Comparison of ENCODE assay signal across 9 mouse cellular contexts in genomic region chr10:117455595-117456302, GRCm38 (mm10).
DNase-seq lines count a peak whose midpoint lies in the region; ATAC-seq lines count a peak whose summit lies in the region.
"Had no signal": no experiment of that assay in that cellular context is flagged by ENCODE, and none has a peak within 500 bp of the region (broad histone marks: within the 10 kb centered on the region; RNA-seq: fewer than 3 reads in every experiment).

No protein-coding gene starts in this region.

- no peak overlapping the region for H3K4me3 ChIP-seq in kidney, embryonic 14.5 days (ENCODE audit: low read length)
- H3K4me3 ChIP-seq in lung, embryonic 15.5 days: no peak overlapping the region
- H3K4me3 ChIP-seq: heart, embryonic 13.5 days had no signal

- 0 out of 2 replicates have a peak, but pooled peaks have one; percentile 49 for ATAC-seq in erythroid progenitor cell, adult 5-6 weeks (replicated peaks; ENCODE audit: low FRiP score, poor library complexity, severe bottlenecking)
- ATAC-seq in kidney, embryonic 14.5 days (ENCODE audit: low FRiP score, low TSS enrichment): 0 out of 2 replicates have a peak, but pooled peaks have one; percentile 65
- ATAC-seq in lung, embryonic 15.5 days (ENCODE audit: borderline replicate concordance, extremely low read depth, low FRiP score, low TSS enrichment): peak; percentile 80

- no peaks in the 10 kb centered on the region for H3K27me3 ChIP-seq in kidney, embryonic 14.5 days (ENCODE audit: control insufficient read depth, insufficient read depth, low read length)
- H3K27me3 ChIP-seq in lung, embryonic 15.5 days: no peaks in the 10 kb centered on the region

- H3K4me1 ChIP-seq in kidney, embryonic 14.5 days (ENCODE audit: control insufficient read depth, insufficient read depth, low read length): no peaks in the 10 kb centered on the region
- peaks cover 23% of the 10 kb centered on the region for H3K4me1 ChIP-seq in lung, embryonic 15.5 days

- H3K4me2 ChIP-seq in kidney, embryonic 14.5 days (replicated peaks; ENCODE audit: low read depth, low read length): no peak overlapping the region
- H3K4me2 ChIP-seq in lung, embryonic 15.5 days: no peak overlapping the region
- H3K4me2 ChIP-seq: heart, embryonic 13.5 days had no signal

- no peaks in the 10 kb centered on the region for H3K36me3 ChIP-seq in kidney, embryonic 14.5 days (ENCODE audit: control insufficient read depth, insufficient read depth, low read length)
- no peaks in the 10 kb centered on the region for H3K36me3 ChIP-seq in lung, embryonic 15.5 days
- H3K36me3 ChIP-seq: heart, embryonic 13.5 days had no signal

- H3K9me3 ChIP-seq in kidney, embryonic 14.5 days (ENCODE audit: control insufficient read depth, low read length): no peaks in the 10 kb centered on the region
- no peaks in the 10 kb centered on the region for H3K9me3 ChIP-seq in lung, embryonic 15.5 days
- H3K9me3 ChIP-seq: heart, embryonic 13.5 days had no signal

- peak; percentile 21 for DNase-seq in cerebellum, adult 9-10 months
- no peak for DNase-seq in cerebellum, adult 8-10 months
- peak; percentile 62 for DNase-seq in urinary bladder, postnatal 14 days (ENCODE audit: low spot score)
- DNase-seq in urinary bladder, postnatal 10 days (ENCODE audit: low spot score): no peak
- peak; percentile 49 to 66 for DNase-seq in spleen, postnatal 36 days (ENCODE audit: low spot score in 2 of 2)

- no peak overlapping the region for H3K9ac ChIP-seq in kidney, embryonic 14.5 days (ENCODE audit: low read depth, low read length)
- no peak overlapping the region for H3K9ac ChIP-seq in lung, embryonic 15.5 days
- H3K9ac ChIP-seq: heart, embryonic 13.5 days had no signal

- no peak overlapping the region for H3K27ac ChIP-seq in kidney, embryonic 14.5 days (ENCODE audit: low read depth, low read length)
- H3K27ac ChIP-seq in lung, embryonic 15.5 days: peak overlapping the region; percentile 89
- H3K27ac ChIP-seq: heart, embryonic 13.5 days had no signal

- 55% methylated on average over 9 of the region's 9 CpGs for WGBS in kidney, embryonic 14.5 days
- WGBS in lung, embryonic 15.5 days: 41% methylated on average over 9 of the region's 9 CpGs

Comparison
In these comparisons a context has a peak if more than half of its experiments do, and no peak if none do; other contexts are left out.
1. DNase-seq: peak in cerebellum, adult 9-10 months (single experiment), urinary bladder, postnatal 14 days (single experiment) and spleen, postnatal 36 days (2 of 2); none in cerebellum, adult 8-10 months (single experiment) and urinary bladder, postnatal 10 days (single experiment).
2. Peak in every context shown above with its lines, with median percentiles within 50 percentile points of each other: ATAC-seq.